Mouse (Mus musculus) Patski (cell line): ENCODE measurements around the gene 9930104L06Rik. TPM values are rescaled to one million over a fixed set of nuclear protein-coding genes. Genes with fewer than 3 reads are reported as not detected.

Experiments used
- ATAC-seq: fragments of 100-300 bp; one replicate; pipeline ENCODE4 v1.8.0; 2021
- CTCF ChIA-PET: fragments of 350-600 bp; sonication (Branson Sonifier 250); formaldehyde crosslinking; loops from one replicate; lab custom pipeline; 2022; ENCODE audit warnings: inconsistent platforms; lab: Charles Lee
- POLR2A ChIA-PET: fragments of 350-600 bp; sonication (Branson Sonifier 250); formaldehyde crosslinking; loops from one replicate; lab custom pipeline; 2022; ENCODE audit warnings: antibody characterized with exemption, inconsistent platforms; lab: Charles Lee
- DNase-seq: peaks from one replicate; pipeline ENCODE4 v3.0.0-alpha.2; 2011; ENCODE audit warnings: low read depth, low spot score
- H3K27me3 ChIP-seq: fragments of 371-371 bp; one replicate; pipeline ENCODE4 v1.5.1; 2021
- CTCF ChIP-seq: fragments of 100-300 bp; IDR thresholded peaks from one replicate; pipeline ENCODE4 v1.5.1; 2021
- in situ Hi-C: fragments of 300-500 bp; cut with MboI; formaldehyde crosslinking; loops from 3 replicates; pipeline ENCODE4 v1.11.1; 2018; ENCODE audit warnings: low pct_unique_long_range_greater_than_20kb, mixed read lengths
- polyA plus RNA-seq: library from polyadenylated mRNA; unstranded; gene quantifications from one replicate; pipeline ENCODE4 v1.2.3, GENCODE M21; 2021

9930104L06Rik gene
- polyA plus RNA-seq, 1 experiment from 2014 or later: 8.9 TPM

GRCm38 (mm10) chr4:124960940-124961339, 24.1 kb downstream of the 9930104L06Rik start:
- CTCF ChIA-PET: no interaction called here
- no peak for ATAC-seq
- no peak for TF ChIP-seq CTCF
- POLR2A ChIA-PET: no interaction called here
- in situ Hi-C loops: no loop called here
- no peak for DNase-seq
- peaks cover 12% of the 10 kb centered on the region for H3K27me3 ChIP-seq

GRCm38 (mm10) chr4:124962576-124962975, 25.7 kb downstream of the 9930104L06Rik start:
- POLR2A ChIA-PET: interaction anchor here (0.7 kb wide), 2 partner anchors 33 to 1029 kb away, joined by 3 to 4 read pairs; no protein-coding TSS in a partner anchor

GRCm38 (mm10) chr4:124964912-124965599, 28.2 kb downstream of the 9930104L06Rik start:
- in situ Hi-C loops: no loop called here
- ATAC-seq: no peak
- POLR2A ChIA-PET: no interaction called here
- H3K27me3 ChIP-seq: peaks cover 18% of the 10 kb centered on the region
- no peak for TF ChIP-seq CTCF
- CTCF ChIA-PET: no interaction called here
- DNase-seq: no peak

More at GRCm38 (mm10) chr4:124962576-124962975, 25.7 kb downstream of the 9930104L06Rik start:
- peaks cover 9% of the 10 kb centered on the region for H3K27me3 ChIP-seq
- no peak for DNase-seq
- TF ChIP-seq CTCF: no peak
- ATAC-seq: no peak
- in situ Hi-C loops: no loop called here
- CTCF ChIA-PET: no interaction called here

- ATAC-seq (no peak), DNase-seq (no peak)
- ChIA-PET CTCF (no interaction called here), POLR2A (no interaction called here)
- no peak for TF ChIP-seq CTCF
- peaks cover 16% of the 10 kb centered on the region for H3K27me3 ChIP-seq
- in situ Hi-C loops: no loop called here
These were observed 31.9 kb downstream of the 9930104L06Rik start for GRCm38 (mm10) chr4:124968711-124969110.

- in situ Hi-C loops: no loop called here
These were observed 32.5 kb downstream of the 9930104L06Rik start for GRCm38 (mm10) chr4:124969219-124969848.

GRCm38 (mm10) chr4:124970194-124970593, 33.3 kb downstream of the 9930104L06Rik start:
- POLR2A ChIA-PET: no interaction called here
- no peak for TF ChIP-seq CTCF
- in situ Hi-C loops: no loop called here
- DNase-seq (no peak), ATAC-seq (no peak)
- CTCF ChIA-PET: no interaction called here
- H3K27me3 ChIP-seq: peaks cover 12% of the 10 kb centered on the region

More at GRCm38 (mm10) chr4:124969219-124969848, 32.5 kb downstream of the 9930104L06Rik start:
- H3K27me3 ChIP-seq: peaks cover 15% of the 10 kb centered on the region
- DNase-seq: no peak
- CTCF ChIA-PET: no interaction called here
- POLR2A ChIA-PET: no interaction called here
- no peak for TF ChIP-seq CTCF
- ATAC-seq: no peak

- CTCF ChIA-PET: no interaction called here
- H3K27me3 ChIP-seq: peaks cover 12% of the 10 kb centered on the region
- no peak for DNase-seq
- no peak for TF ChIP-seq CTCF
- in situ Hi-C loops: no loop called here
- POLR2A ChIA-PET: no interaction called here
- ATAC-seq: no peak
These were observed 33.8 kb downstream of the 9930104L06Rik start for GRCm38 (mm10) chr4:124970677-124971076.

GRCm38 (mm10) chr4:124971094-124971493, 34.2 kb downstream of the 9930104L06Rik start:
- DNase-seq: no peak
- H3K27me3 ChIP-seq: peaks cover 12% of the 10 kb centered on the region
- in situ Hi-C loops: no loop called here
- ChIA-PET CTCF (no interaction called here), POLR2A (no interaction called here)
- no peak for ATAC-seq
- no peak for TF ChIP-seq CTCF

- no peak for ATAC-seq
- in situ Hi-C loops: no loop called here
- no peak for TF ChIP-seq CTCF
- peaks cover 12% of the 10 kb centered on the region for H3K27me3 ChIP-seq
- ChIA-PET CTCF (no interaction called here), POLR2A (no interaction called here)
- DNase-seq: no peak
These were observed 35.5 kb downstream of the 9930104L06Rik start for GRCm38 (mm10) chr4:124972316-124972715.

- no peak for TF ChIP-seq CTCF
- ChIA-PET CTCF (no interaction called here), POLR2A (interaction anchor here (0.9 kb wide), 1 partner anchor 18 kb away, joined by 4 read pairs; no protein-coding TSS in a partner anchor)
- in situ Hi-C loops: no loop called here
- ATAC-seq: no peak
- no peak for DNase-seq
- peaks cover 15% of the 10 kb centered on the region for H3K27me3 ChIP-seq
These were observed 36.4 kb downstream of the 9930104L06Rik start for GRCm38 (mm10) chr4:124973296-124973695.

GRCm38 (mm10) chr4:124978201-124978600, 41.4 kb downstream of the 9930104L06Rik start:
- CTCF ChIA-PET: no interaction called here
- no peak for DNase-seq
- H3K27me3 ChIP-seq: peaks cover 22% of the 10 kb centered on the region
- no peak for TF ChIP-seq CTCF
- ATAC-seq: no peak
- in situ Hi-C loops: no loop called here
- POLR2A ChIA-PET: no interaction called here
